Mouse (Mus musculus) C2C12 (cell line): Measurements from ENCODE around the gene Fosb. TPM values are rescaled to one million over a fixed set of nuclear protein-coding genes. Genes with fewer than 3 reads are reported as not detected.

Experiments
- H3K27me3 ChIP-seq: one replicate; pipeline ENCODE4 v1.6.1; 2011; ENCODE audit not compliant: control insufficient read depth, insufficient read depth, insufficient read length
- H3K36me3 ChIP-seq: one replicate; pipeline ENCODE4 v1.6.1; 2011; ENCODE audit not compliant: control insufficient read depth, insufficient read depth
- H3K4me3 ChIP-seq: one replicate; pipeline ENCODE4 v1.5.1; 2011; ENCODE audit warnings: mild to moderate bottlenecking, control low read depth; ENCODE audit not compliant: poor library complexity, insufficient read depth, severe bottlenecking
- H3K79me2 ChIP-seq: one replicate; pipeline ENCODE4 v1.6.1; 2011; ENCODE audit not compliant: control insufficient read depth, insufficient read depth
- H3K79me3 ChIP-seq: one replicate; pipeline ENCODE4 v1.6.1; 2011; ENCODE audit warnings: low read depth, control low read depth
- H3ac ChIP-seq: one replicate; pipeline ENCODE3; 2011; ENCODE audit warnings: low read depth; ENCODE audit not compliant: control insufficient read depth, insufficient read length
- CEBPB ChIP-seq: IDR thresholded peaks from one replicate; pipeline ENCODE4 v1.6.1; 2011; ENCODE audit warnings: low read depth, mild to moderate bottlenecking, control low read depth, moderate library complexity
- CTCF ChIP-seq: IDR thresholded peaks from one replicate; pipeline ENCODE4 v1.5.1; 2011; ENCODE audit not compliant: control insufficient read depth, insufficient read depth, insufficient read length
- FOSL1 ChIP-seq: IDR thresholded peaks from one replicate; pipeline ENCODE4 v1.8.0; 2011; ENCODE audit warnings: mild to moderate bottlenecking, low read length; ENCODE audit not compliant: poor library complexity, insufficient read depth, severe bottlenecking
- MAX ChIP-seq: IDR thresholded peaks from one replicate; pipeline ENCODE4 v1.6.1; 2011; ENCODE audit warnings: mild to moderate bottlenecking, control low read depth
- MYOD1 ChIP-seq: IDR thresholded peaks from one replicate; pipeline ENCODE4 v1.6.1; 2011; ENCODE audit warnings: low read depth; ENCODE audit not compliant: control insufficient read depth, insufficient read length
- MYOG ChIP-seq: IDR thresholded peaks from one replicate; pipeline ENCODE4 v1.6.1; 2011; ENCODE audit not compliant: control insufficient read depth, insufficient read length; ENCODE audit errors: extremely low read depth
- USF1 ChIP-seq: IDR thresholded peaks from one replicate; pipeline ENCODE4 v1.6.1; 2011; ENCODE audit warnings: low read depth, mild to moderate bottlenecking, control low read depth, moderate library complexity
- polyA plus RNA-seq: library from polyadenylated mRNA; unstranded; fragments of >200 nt; fragmentation: generic; extraction: Trizol; gene quantifications from one replicate; pipeline ENCODE4 v1.2.1, GENCODE M21; 2012; ENCODE audit warnings: missing spikeins

Gene Fosb
- polyA plus RNA-seq, 1 experiment, result 1.4 TPM

DNA sequence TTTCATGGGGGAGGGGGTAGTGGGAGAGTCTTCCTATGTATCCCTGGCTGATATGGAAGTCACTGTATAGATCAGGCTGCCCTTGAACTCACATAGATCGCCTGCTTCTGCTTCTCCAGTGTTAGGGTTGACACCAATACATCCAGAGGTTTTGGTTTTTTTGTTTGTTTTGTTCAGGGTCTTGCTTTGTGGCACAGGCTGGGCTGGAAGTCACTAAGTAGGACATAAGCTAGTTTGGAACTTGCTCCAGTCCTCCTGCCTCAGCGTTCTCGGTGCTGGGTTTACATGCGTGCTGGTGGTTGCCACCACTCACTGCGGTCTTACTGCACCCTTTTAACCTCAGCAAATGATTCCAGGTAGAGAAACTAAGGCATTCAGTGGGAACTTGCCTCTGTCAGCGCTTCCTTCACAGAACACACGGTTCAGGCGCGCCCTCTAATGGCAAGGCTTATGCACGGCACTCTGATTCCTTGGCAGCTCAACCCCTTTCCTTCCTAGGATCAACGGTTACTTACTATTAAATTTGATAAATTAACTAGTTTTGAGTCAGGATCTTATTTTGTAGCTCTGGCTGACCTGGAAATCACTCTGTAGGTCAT is 33.5 kb upstream of the Fosb start:
- H3K36me3 ChIP-seq, result no peaks in the 10 kb centered on the region
- no peaks in the 10 kb centered on the region for H3K27me3 ChIP-seq
- H3K79me2 ChIP-seq, result peaks cover 20% of the 10 kb centered on the region
- peaks cover 10% of the 10 kb centered on the region for H3K79me3 ChIP-seq
- TF ChIP-seq CEBPB (no peak), MAX (no peak), MYOG (no peak), MYOD1 (no peak), CTCF (peak; percentile 19), USF1 (no peak), FOSL1 (no peak)
- H3ac ChIP-seq, result no peak overlapping the region
- no peak overlapping the region for H3K4me3 ChIP-seq

DNA sequence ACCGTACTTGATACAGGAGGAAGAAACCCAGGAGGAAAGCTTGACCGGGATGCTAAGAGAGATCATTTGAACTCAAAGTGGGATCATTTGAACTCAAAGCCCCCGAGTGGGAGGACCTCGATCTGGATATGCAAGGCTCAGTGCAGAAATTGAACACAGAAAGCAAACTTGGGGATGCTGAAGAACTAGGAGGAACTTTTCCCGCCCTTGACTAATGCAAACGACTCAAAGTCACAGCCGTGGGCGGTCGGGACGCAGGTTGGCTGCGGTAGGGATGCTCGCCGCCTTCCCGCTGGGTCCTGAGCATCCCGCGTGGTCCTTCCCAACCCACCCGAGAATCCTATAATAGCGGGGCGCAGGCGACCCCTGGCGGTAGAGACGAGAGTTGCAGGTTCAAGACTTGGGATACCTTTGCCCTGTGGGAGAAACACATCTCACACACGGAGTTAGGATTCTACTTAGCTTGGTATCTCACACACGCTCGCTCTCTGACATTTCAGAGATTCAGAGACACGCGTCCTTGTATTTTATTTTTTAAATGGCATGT is 32.7 kb upstream of the Fosb start:
- no peaks in the 10 kb centered on the region for H3K36me3 ChIP-seq
- H3K4me3 ChIP-seq, result no peak overlapping the region
- no peak for TF ChIP-seq CTCF
- TF ChIP-seq USF1, result no peak
- TF ChIP-seq FOSL1, result no peak
- no peak for TF ChIP-seq MYOD1
- TF ChIP-seq MYOG, result no peak
- no peak for TF ChIP-seq CEBPB
- no peak for TF ChIP-seq MAX
- peaks cover 10% of the 10 kb centered on the region for H3K79me3 ChIP-seq
- H3K27me3 ChIP-seq, result no peaks in the 10 kb centered on the region
- H3K79me2 ChIP-seq, result peaks cover 20% of the 10 kb centered on the region
- peak overlapping the region; percentile 29 for H3ac ChIP-seq

DNA sequence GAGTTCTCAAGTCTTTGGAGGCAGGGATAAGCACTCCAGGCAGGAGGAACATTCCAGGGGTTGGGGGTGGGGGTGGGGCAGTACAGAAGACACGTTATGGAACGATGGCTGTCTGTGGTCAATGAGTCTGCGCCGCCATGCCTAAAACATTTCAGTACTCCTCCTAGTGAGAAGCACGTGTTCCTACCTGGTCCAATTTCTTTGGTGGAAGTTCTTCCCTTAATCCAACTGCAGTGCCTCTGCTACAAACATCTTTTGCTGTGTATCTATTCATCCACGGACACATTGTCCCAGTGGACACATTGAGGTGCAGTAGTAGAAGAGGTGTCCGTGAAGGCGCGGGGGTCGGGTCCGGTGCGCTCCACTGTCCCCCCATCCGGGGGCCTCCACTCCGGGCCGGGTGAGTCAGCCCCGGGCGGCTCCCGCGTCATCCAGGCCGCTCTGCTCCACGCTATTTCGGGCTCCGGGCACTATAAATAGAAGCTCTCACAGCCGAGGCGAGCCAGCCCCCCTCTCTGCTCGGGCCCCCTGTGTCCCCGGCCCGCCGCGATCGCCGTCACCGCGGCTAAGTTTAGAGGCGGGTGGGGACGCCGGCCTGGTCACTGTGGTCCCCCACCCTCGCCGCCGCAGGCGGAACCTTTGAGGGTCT is 32.0 kb upstream of the Fosb start:
- H3K4me3 ChIP-seq, result peak overlapping the region; percentile 6

GRCm38 (mm10) chr7:19341250-19341649 is 31.4 kb upstream of the Fosb start:
- Histone ChIP-seq H3K36me3 (no peaks in the 10 kb centered on the region), H3K27me3 (no peaks in the 10 kb centered on the region), H3K79me3 (peaks cover 5% of the 10 kb centered on the region), H3K4me3 (no peak overlapping the region), H3ac (no peak overlapping the region), H3K79me2 (peaks cover 11% of the 10 kb centered on the region)
- TF ChIP-seq FOSL1 (no peak), MYOG (no peak), USF1 (no peak), CEBPB (no peak), MAX (no peak), CTCF (no peak), MYOD1 (no peak)

More for the DNA sequence above, 32.0 kb upstream of the Fosb start:
- H3K79me3 ChIP-seq, result peaks cover 10% of the 10 kb centered on the region
- peaks cover 17% of the 10 kb centered on the region for H3K79me2 ChIP-seq
- H3K36me3 ChIP-seq, result no peaks in the 10 kb centered on the region
- no peak for TF ChIP-seq FOSL1
- TF ChIP-seq CEBPB, result no peak
- peak; percentile 73 for TF ChIP-seq MAX
- TF ChIP-seq MYOD1, result no peak
- no peaks in the 10 kb centered on the region for H3K27me3 ChIP-seq
- H3ac ChIP-seq, result peak overlapping the region; percentile 29

DNA sequence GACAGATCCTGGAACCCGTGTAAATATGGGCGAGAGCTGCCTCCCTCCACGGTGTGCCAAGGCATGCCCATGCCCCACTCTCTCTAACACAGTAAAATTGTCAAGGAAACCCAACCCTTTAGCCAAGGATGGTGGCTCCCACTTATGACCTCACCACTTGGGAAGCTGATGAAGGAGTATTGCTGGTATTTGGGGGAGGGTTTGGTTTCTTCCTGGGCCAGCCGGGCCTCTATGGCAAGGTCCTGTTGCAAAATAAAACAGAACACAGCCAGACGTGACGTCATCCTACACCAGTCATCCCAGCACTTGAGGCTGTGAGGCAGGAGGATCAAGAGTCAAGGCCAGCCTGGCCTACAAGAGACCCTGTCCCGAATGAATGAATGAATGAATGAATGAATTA is 28.7 kb upstream of the Fosb start:
- Histone ChIP-seq H3K79me2 (peaks cover 21% of the 10 kb centered on the region), H3K27me3 (no peaks in the 10 kb centered on the region), H3ac (peak overlapping the region; percentile 3), H3K4me3 (no peak overlapping the region), H3K79me3 (peaks cover 2% of the 10 kb centered on the region), H3K36me3 (no peaks in the 10 kb centered on the region)
- TF ChIP-seq MAX, result no peak
- TF ChIP-seq MYOG, result no peak
- TF ChIP-seq CEBPB, result peak; percentile 30
- TF ChIP-seq MYOD1, result no peak

DNA sequence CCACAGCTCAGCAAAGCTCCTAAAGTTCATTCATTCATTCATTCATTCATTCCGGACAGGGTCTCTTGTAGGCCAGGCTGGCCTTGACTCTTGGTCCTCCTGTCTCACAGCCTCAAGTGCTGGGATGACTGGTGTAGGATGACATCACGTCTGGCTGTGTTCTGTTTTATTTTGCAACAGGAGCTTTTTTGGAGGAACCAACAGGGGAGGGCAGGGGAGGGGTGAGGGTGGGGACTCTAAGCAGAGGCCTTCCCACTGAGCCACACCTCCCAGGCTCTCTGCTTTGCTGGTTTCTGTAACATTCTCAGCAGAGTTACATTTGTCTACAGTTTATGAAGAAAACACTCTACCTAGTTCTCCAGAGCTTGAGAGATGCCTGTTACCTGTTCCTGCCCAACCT is 28.2 kb upstream of the Fosb start:
- H3K4me3 ChIP-seq, result no peak overlapping the region
- no peaks in the 10 kb centered on the region for H3K36me3 ChIP-seq
- no peaks in the 10 kb centered on the region for H3K27me3 ChIP-seq
- H3K79me3 ChIP-seq, result peaks cover 2% of the 10 kb centered on the region
- TF ChIP-seq CEBPB (no peak), FOSL1 (no peak), USF1 (no peak), MYOG (no peak), CTCF (no peak), MAX (no peak), MYOD1 (no peak)
- no peak overlapping the region for H3ac ChIP-seq
- H3K79me2 ChIP-seq, result peaks cover 25% of the 10 kb centered on the region
